Mouse (Mus musculus): ENCODE results near the gene 4933402D24Rik. TPM values are rescaled to one million over a fixed set of nuclear protein-coding genes. Genes with fewer than 3 reads are reported as not detected.

Gene 4933402D24Rik
- polyA plus RNA-seq, 1 experiment from 2014 or later = 0.12 TPM

DNA sequence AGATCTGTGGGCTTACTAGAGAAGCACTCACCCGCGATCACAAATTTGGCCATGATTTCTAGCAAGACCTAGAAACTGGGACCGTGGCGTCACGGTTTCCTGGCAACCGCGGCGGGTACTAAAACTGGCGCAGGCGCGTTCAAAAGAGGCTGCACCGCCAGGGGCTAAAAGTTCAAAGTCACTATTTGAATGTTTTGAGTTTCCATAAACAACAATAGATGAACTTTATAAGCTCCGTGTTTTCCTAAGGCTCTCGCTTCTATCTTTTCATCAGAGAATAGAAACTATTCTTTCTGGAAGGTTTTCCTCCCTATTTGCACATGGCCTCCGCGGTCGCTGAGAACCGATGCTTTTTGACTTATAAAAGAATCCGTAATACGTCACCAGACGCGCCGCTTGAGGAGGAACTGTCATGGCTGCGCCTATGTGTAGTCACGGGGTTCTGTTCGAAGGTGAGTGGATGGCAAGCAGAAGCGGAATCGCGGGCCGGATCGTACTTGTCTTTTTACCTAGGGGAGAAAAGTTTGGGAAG is 38.8 kb downstream of the 4933402D24Rik start, which contains the start of the genes Mdh1b and Fastkd2:
TSS of gene Mdh1b (minus strand) at position 79 of the 532 bp plus-strand sequence.
TSS of gene Fastkd2 (plus strand) at position 375 of the 532 bp plus-strand sequence.
- H3K27me3 ChIP-seq = 0 out of 2 replicates have a peak, but pooled peaks cover 4% of the 10 kb centered on the region
- H3K9ac ChIP-seq = peak within 1 kb of the TSS; percentile 56
- ATAC-seq (ENCODE audit: insufficient number of reproducible peaks, insufficient read depth, low FRiP score, low TSS enrichment) = peak; percentile 75; the same call in 1 of the 2 replicates
- peaks cover 16% of the 10 kb centered on the region for H3K4me1 ChIP-seq
- H3K36me3 ChIP-seq = no peaks in the 10 kb centered on the region
- H3K27ac ChIP-seq = no peak within 1 kb of the TSS
- H3K9me3 ChIP-seq = no peaks in the 10 kb centered on the region
- under 1% methylated on average over 31 of the region's 31 CpGs for WGBS
- peak within 1 kb of the TSS; percentile 60 for H3K4me2 ChIP-seq (replicated peaks)
- H3K4me3 ChIP-seq = peak within 1 kb of the TSS; percentile 69

DNA sequence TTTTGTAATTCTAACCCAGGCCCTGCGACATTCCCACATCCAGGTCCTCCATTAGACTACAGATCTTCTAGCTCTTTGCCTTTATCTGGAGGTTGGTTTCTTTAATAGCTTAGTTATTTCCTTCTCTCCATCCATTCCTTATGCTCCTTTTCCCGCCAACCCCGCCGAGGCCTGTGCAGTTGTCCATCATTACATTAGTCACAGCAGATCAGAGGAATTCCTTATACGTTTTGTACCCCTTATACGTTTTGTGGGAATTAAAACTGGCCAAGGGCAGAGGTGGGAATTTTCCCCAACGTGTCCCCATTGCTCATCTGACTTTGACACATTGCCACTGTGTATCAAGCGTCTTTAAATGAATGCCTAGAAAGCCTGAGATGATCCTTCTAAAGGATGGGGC is 39.3 kb downstream of the 4933402D24Rik start:
- Histone ChIP-seq H3K4me1 (peaks cover 16% of the 10 kb centered on the region), H3K27me3 (0 out of 2 replicates have a peak, but pooled peaks cover 4% of the 10 kb centered on the region), H3K36me3 (no peaks in the 10 kb centered on the region), H3K27ac (no peak overlapping the region), H3K4me2 (replicated peaks) (peak overlapping the region; percentile 58), H3K9me3 (no peaks in the 10 kb centered on the region), H3K9ac (no peak overlapping the region), H3K4me3 (peak overlapping the region; percentile 69)
- ATAC-seq (ENCODE audit: insufficient number of reproducible peaks, insufficient read depth, low FRiP score, low TSS enrichment) = no peak
- 42% methylated on average over 8 of the region's 8 CpGs for WGBS

DNA sequence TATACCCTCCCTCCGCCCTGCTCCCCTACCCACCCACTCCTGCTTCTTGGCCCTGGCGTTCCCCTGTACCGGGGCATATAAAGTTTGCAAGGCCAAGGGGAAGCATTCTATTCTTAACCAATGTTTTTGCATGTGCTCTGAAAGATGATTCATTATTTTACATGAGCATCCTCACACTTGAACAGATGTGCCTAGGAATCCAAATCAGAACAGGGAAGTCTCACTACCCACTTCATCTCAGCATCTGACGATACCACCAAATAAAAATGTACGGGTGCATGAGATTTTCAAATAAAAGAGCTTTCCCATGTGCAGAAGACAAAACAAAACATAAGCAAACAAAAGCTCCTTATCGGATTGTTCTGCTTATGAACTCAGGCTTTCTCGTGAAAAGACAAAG is 48.9 kb downstream of the 4933402D24Rik start:
- Histone ChIP-seq H3K4me2 (replicated peaks) (no peak overlapping the region), H3K4me1 (no peaks in the 10 kb centered on the region), H3K9ac (no peak overlapping the region), H3K4me3 (no peak overlapping the region), H3K27me3 (no peaks in the 10 kb centered on the region), H3K27ac (no peak overlapping the region), H3K9me3 (no peaks in the 10 kb centered on the region), H3K36me3 (no peaks in the 10 kb centered on the region)
- no peak for ATAC-seq (ENCODE audit: insufficient number of reproducible peaks, insufficient read depth, low FRiP score, low TSS enrichment)
- WGBS = 84% methylated on average over 7 of the region's 7 CpGs

DNA sequence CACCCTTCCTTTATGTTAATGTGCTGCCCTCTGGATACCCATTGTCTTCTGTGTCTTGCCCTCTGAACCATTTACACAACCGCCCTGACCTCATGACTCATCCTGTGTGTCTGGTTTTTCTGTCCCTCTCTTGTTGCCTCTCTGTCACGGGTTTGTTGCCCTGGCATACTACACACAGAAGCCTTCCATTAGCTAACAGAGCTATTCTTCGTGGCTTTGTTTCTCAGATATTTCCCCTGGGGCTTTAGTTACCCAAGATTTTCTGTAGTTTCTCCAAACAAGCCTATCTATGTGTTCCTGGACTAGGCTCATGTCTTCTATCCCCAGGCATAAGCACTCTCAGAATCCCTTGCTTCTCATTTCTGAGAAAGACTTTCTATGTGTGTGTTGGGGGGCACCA is 60.2 kb downstream of the 4933402D24Rik start:
- Histone ChIP-seq H3K36me3 (no peaks in the 10 kb centered on the region), H3K4me2 (replicated peaks) (no peak overlapping the region), H3K4me1 (no peaks in the 10 kb centered on the region), H3K9ac (no peak overlapping the region), H3K4me3 (no peak overlapping the region), H3K27me3 (no peaks in the 10 kb centered on the region), H3K9me3 (no peaks in the 10 kb centered on the region), H3K27ac (no peak overlapping the region)
- no peak for ATAC-seq (ENCODE audit: insufficient number of reproducible peaks, insufficient read depth, low FRiP score, low TSS enrichment)
- 64% methylated on average over 3 of the region's 3 CpGs for WGBS

DNA sequence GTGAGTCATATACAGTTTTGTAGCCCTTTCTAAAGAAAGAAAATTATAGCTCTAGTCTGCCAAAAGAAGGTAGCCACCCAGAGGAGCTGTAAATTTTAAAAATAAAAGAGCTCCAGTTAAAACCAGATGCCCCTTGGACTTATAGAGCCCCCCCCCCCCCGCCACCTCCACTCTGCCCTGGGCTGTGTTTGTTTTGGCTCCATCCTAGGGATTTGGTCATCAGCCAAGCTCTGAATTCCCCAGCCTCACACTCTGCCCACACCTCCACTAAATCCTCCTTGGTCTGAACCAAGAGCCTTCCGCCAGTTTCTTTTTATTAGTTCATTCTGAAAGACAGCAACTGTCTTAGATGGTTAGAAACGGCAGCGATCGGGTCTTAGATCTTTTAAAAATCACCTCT is 63.3 kb downstream of the 4933402D24Rik start:
- 68% methylated on average over 5 of the region's 5 CpGs for WGBS
- Histone ChIP-seq H3K4me3 (no peak overlapping the region), H3K27me3 (no peaks in the 10 kb centered on the region), H3K36me3 (no peaks in the 10 kb centered on the region), H3K9ac (no peak overlapping the region), H3K4me2 (replicated peaks) (no peak overlapping the region), H3K9me3 (no peaks in the 10 kb centered on the region), H3K4me1 (no peaks in the 10 kb centered on the region), H3K27ac (no peak overlapping the region)
- ATAC-seq (ENCODE audit: insufficient number of reproducible peaks, insufficient read depth, low FRiP score, low TSS enrichment) = no peak

Other genes starting within 250 kb of the 4933402D24Rik start
- not detected in 2 replicates for gene Gm39653, start 153.3 kb downstream of the 4933402D24Rik start, polyA plus RNA-seq (2016; fragmentation: Nextera tagmentation; extraction: Ambion mirVana)
- 0.19 TPM in 1 of 2 replicates, not detected in the other for gene Dytn, start 82.3 kb downstream of the 4933402D24Rik start, polyA plus RNA-seq (2016; fragmentation: Nextera tagmentation; extraction: Ambion mirVana)
- gene Mdh1b, start 38.9 kb downstream of the 4933402D24Rik start, polyA plus RNA-seq (2016; fragmentation: Nextera tagmentation; extraction: Ambion mirVana) = not detected in 2 replicates
- gene Fastkd2, start 38.7 kb downstream of the 4933402D24Rik start, polyA plus RNA-seq (2016; fragmentation: Nextera tagmentation; extraction: Ambion mirVana) = 59.4 and 64.8 TPM in 2 replicates